Mouse (Mus musculus): ENCODE data around the gene Eif5.

- TF ChIP-seq POLR2A (IDR thresholded peaks at IDR 0.05; ENCODE audit: insufficient read length, low read depth) (no peak), USF1 (IDR thresholded peaks at IDR 0.05; ENCODE audit: low read depth) (no peak)
These were observed 46.6 kb downstream of the Eif5 start for GRCm38 (mm10) chr12:111584401-111584800.
